Comparison of ENCODE assay signal across 26 mouse cellular contexts in the genomic region with DNA sequence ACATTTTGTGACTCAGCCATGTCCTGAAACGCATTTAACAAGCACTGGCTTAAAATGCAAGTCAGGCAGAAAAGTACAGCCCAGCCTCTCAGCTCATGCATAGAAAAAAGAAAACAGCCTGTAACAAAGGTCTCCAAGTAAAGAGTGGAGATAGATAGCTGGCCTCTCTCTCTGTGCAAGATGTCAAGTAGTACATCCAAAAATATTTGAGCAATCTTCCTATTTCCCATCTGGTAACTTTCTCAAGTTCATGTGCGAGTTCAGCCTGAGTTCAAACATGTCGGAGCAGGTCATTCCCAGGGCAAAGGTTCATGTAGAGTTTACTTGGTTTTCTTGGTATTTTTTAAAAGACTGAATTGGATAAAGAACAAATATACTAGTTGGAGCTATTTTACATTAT. TPM values are rescaled to one million over a fixed set of nuclear protein-coding genes. Genes with fewer than 3 reads are reported as not detected.
DNase-seq lines count a peak whose midpoint lies in the region; ATAC-seq and TF ChIP-seq lines count a peak whose summit lies in the region.
"Had no signal": no experiment of that assay in that cellular context is flagged by ENCODE, and none has a peak within 500 bp of the region (broad histone marks: within the 10 kb centered on the region; RNA-seq: fewer than 3 reads in every experiment).

No protein-coding gene starts in this region.

- H3K27ac ChIP-seq in intestine, embryonic 15.5 days = no peak overlapping the region
- no peak overlapping the region for H3K27ac ChIP-seq in intestine, postnatal 0 days (ENCODE audit: low read depth, low read length)
- no peak overlapping the region for H3K27ac ChIP-seq in limb, embryonic 13.5 days
- no peak overlapping the region for H3K27ac ChIP-seq in limb, embryonic 10.5 days
- peak overlapping the region; percentile 68; the same call in 1 of the 2 replicates for H3K27ac ChIP-seq in intestine, embryonic 16.5 days (ENCODE audit: low read length)
- H3K27ac ChIP-seq: embryonic facial prominence, embryonic 12.5 days; forebrain, embryonic 12.5 days; heart, embryonic 10.5 days; hindbrain, embryonic 12.5 days had no signal

- TF ChIP-seq CTCF in intestine, postnatal 0 days (IDR thresholded peaks at IDR 0.05; ENCODE audit: low read depth) = no peak

- H3K36me3 ChIP-seq in intestine, embryonic 15.5 days = no peaks in the 10 kb centered on the region
- no peaks in the 10 kb centered on the region for H3K36me3 ChIP-seq in intestine, postnatal 0 days (ENCODE audit: control insufficient read depth, insufficient read depth)
- no peaks in the 10 kb centered on the region for H3K36me3 ChIP-seq in limb, embryonic 13.5 days
- H3K36me3 ChIP-seq in limb, embryonic 10.5 days = no peaks in the 10 kb centered on the region
- no peaks in the 10 kb centered on the region for H3K36me3 ChIP-seq in intestine, embryonic 16.5 days (ENCODE audit: control insufficient read depth, insufficient read depth, low read length)
- H3K36me3 ChIP-seq: embryonic facial prominence, embryonic 12.5 days; forebrain, embryonic 12.5 days; heart, embryonic 10.5 days; hindbrain, embryonic 12.5 days had no signal

- H3K4me2 ChIP-seq in intestine, embryonic 15.5 days (replicated peaks) = no peak overlapping the region
- no peak overlapping the region for H3K4me2 ChIP-seq in intestine, postnatal 0 days (replicated peaks; ENCODE audit: low read depth)
- no peak overlapping the region for H3K4me2 ChIP-seq in limb, embryonic 13.5 days (replicated peaks)
- H3K4me2 ChIP-seq in intestine, embryonic 16.5 days (ENCODE audit: low read depth, low read length) = no peak overlapping the region
- H3K4me2 ChIP-seq: embryonic facial prominence, embryonic 12.5 days; forebrain, embryonic 12.5 days; hindbrain, embryonic 12.5 days had no signal

- DNase-seq in limb, embryonic 10.5 days (ENCODE audit: low spot score) = no peak
- peak; percentile 17 for DNase-seq in adipocyte (ENCODE audit: low spot score)
- no peak for DNase-seq in left cerebral cortex, postnatal 36 days (ENCODE audit: low spot score in 2 of 2)
- no peak for DNase-seq in urinary bladder, adult 2 months (ENCODE audit: low spot score)
- DNase-seq: adrenal gland, adult 8-10 months; cerebellum, adult 18-20 months; cerebellum, postnatal 14 days; gastrocnemius, postnatal 25 days; liver; midbrain, embryonic 14.5 days; spleen, adult 18-20 months had no signal

- H3K4me1 ChIP-seq in intestine, embryonic 15.5 days (replicated peaks) = no peaks in the 10 kb centered on the region
- H3K4me1 ChIP-seq in intestine, postnatal 0 days (replicated peaks; ENCODE audit: control insufficient read depth, insufficient read depth, low read length) = no peaks in the 10 kb centered on the region
- no peaks in the 10 kb centered on the region for H3K4me1 ChIP-seq in limb, embryonic 13.5 days
- H3K4me1 ChIP-seq in limb, embryonic 10.5 days = no peaks in the 10 kb centered on the region
- H3K4me1 ChIP-seq in intestine, embryonic 16.5 days (ENCODE audit: control insufficient read depth, insufficient read depth, low read length) = 0 out of 2 replicates have a peak, but pooled peaks cover 3% of the 10 kb centered on the region
- H3K4me1 ChIP-seq: embryonic facial prominence, embryonic 12.5 days; heart, embryonic 10.5 days; hindbrain, embryonic 12.5 days had no signal

- WGBS in intestine, embryonic 15.5 days = 58% methylated on average over 3 of the region's 3 CpGs
- WGBS in intestine, postnatal 0 days = 60% methylated on average over 3 of the region's 3 CpGs
- WGBS in limb, embryonic 13.5 days = 76% methylated on average over 3 of the region's 3 CpGs
- WGBS in limb, embryonic 10.5 days = 89% methylated on average over 3 of the region's 3 CpGs
- WGBS in intestine, embryonic 16.5 days = 60% methylated on average over 3 of the region's 3 CpGs

- no peaks in the 10 kb centered on the region for H3K9me3 ChIP-seq in intestine, embryonic 15.5 days
- H3K9me3 ChIP-seq in intestine, postnatal 0 days (ENCODE audit: control insufficient read depth) = no peaks in the 10 kb centered on the region
- peaks cover 3% of the 10 kb centered on the region; the same call in 1 of the 2 replicates for H3K9me3 ChIP-seq in limb, embryonic 13.5 days
- no peaks in the 10 kb centered on the region for H3K9me3 ChIP-seq in limb, embryonic 10.5 days (replicated peaks)
- no peaks in the 10 kb centered on the region for H3K9me3 ChIP-seq in intestine, embryonic 16.5 days (ENCODE audit: control insufficient read depth, low read length)
- H3K9me3 ChIP-seq: embryonic facial prominence, embryonic 12.5 days; forebrain, embryonic 12.5 days; heart, embryonic 10.5 days; hindbrain, embryonic 12.5 days had no signal

- H3K27me3 ChIP-seq in intestine, embryonic 15.5 days (replicated peaks) = no peaks in the 10 kb centered on the region
- H3K27me3 ChIP-seq in intestine, postnatal 0 days (replicated peaks; ENCODE audit: control insufficient read depth, insufficient read depth, low read length) = no peaks in the 10 kb centered on the region
- H3K27me3 ChIP-seq in limb, embryonic 13.5 days = no peaks in the 10 kb centered on the region
- H3K27me3 ChIP-seq in limb, embryonic 10.5 days (ENCODE audit: low read depth, poor library complexity, severe bottlenecking) = no peaks in the 10 kb centered on the region
- no peaks in the 10 kb centered on the region for H3K27me3 ChIP-seq in intestine, embryonic 16.5 days (replicated peaks; ENCODE audit: control insufficient read depth, insufficient read depth, low read length)
- H3K27me3 ChIP-seq: embryonic facial prominence, embryonic 12.5 days; forebrain, embryonic 12.5 days; hindbrain, embryonic 12.5 days had no signal

- peak; percentile 47 for ATAC-seq in intestine, embryonic 15.5 days
- ATAC-seq in intestine, postnatal 0 days = no peak
- peak; percentile 19; the same call in 1 of the 2 replicates for ATAC-seq in limb, embryonic 13.5 days (ENCODE audit: low FRiP score, low read depth)
- ATAC-seq in intestine, embryonic 16.5 days = peak; percentile 52

- no peak overlapping the region for H3K4me3 ChIP-seq in intestine, embryonic 15.5 days (replicated peaks)
- no peak overlapping the region for H3K4me3 ChIP-seq in intestine, postnatal 0 days (ENCODE audit: low read depth, low read length)
- no peak overlapping the region for H3K4me3 ChIP-seq in limb, embryonic 13.5 days
- H3K4me3 ChIP-seq in limb, embryonic 10.5 days = no peak overlapping the region
- no peak overlapping the region for H3K4me3 ChIP-seq in intestine, embryonic 16.5 days (ENCODE audit: low read length)
- H3K4me3 ChIP-seq: embryonic facial prominence, embryonic 12.5 days; erythroblast, embryonic 14.5 days; forebrain, embryonic 12.5 days; heart, embryonic 10.5 days; hindbrain, embryonic 12.5 days had no signal

- H3K9ac ChIP-seq in intestine, embryonic 15.5 days = no peak overlapping the region
- H3K9ac ChIP-seq in intestine, postnatal 0 days (ENCODE audit: low read depth, low read length) = no peak overlapping the region
- no peak overlapping the region for H3K9ac ChIP-seq in limb, embryonic 13.5 days
- H3K9ac ChIP-seq in intestine, embryonic 16.5 days (ENCODE audit: low read depth, low read length) = no peak overlapping the region
- H3K9ac ChIP-seq: embryonic facial prominence, embryonic 12.5 days; forebrain, embryonic 12.5 days; hindbrain, embryonic 12.5 days had no signal

- intact Hi-C loops in left cerebral cortex, postnatal 36 days (cut with DNase I) = no loop called here

RNA-seq across cellular contexts. Expression of gene Fgg, which starts 36.5 kb away (rescaled TPM):
- polyA plus RNA-seq in intestine, embryonic 15.5 days (2015; fragmentation: Nextera tagmentation; extraction: Ambion mirVana) = 6.4 and 10.7 TPM in 2 replicates
- polyA plus RNA-seq in intestine, postnatal 0 days (2015; fragmentation: Nextera tagmentation; extraction: Ambion mirVana) = 1.2 and 1.8 TPM in 2 replicates
- polyA plus RNA-seq in limb, embryonic 13.5 days (2015; fragmentation: Nextera tagmentation; extraction: Ambion mirVana) = 0.10 and 1.1 TPM in 2 replicates
- polyA plus RNA-seq in limb, embryonic 10.5 days (2016; fragmentation: Nextera tagmentation; extraction: Ambion mirVana) = 0.09 and 0.24 TPM in 2 replicates
- 5.9 and 14.1 TPM in 2 replicates for polyA plus RNA-seq in intestine, embryonic 16.5 days (2015; fragmentation: Nextera tagmentation; extraction: Ambion mirVana)
- total RNA-seq in left cerebral cortex, postnatal 36 days (2021) = not detected
- polyA plus RNA-seq in urinary bladder, adult 2 months (2012; rRNA removed) = 0.44 TPM in 1 of 2 replicates, not detected in the other
- total RNA-seq: gastrocnemius, postnatal 25 days; layer of hippocampus, adult 8-10 months; left cerebral cortex, postnatal 14 days; megakaryocyte-erythroid progenitor cell, adult 5-6 weeks; MEL had no signal
- polyA plus RNA-seq: C2C12; erythroblast, embryonic 14.5 days; forebrain, embryonic 12.5 days; hindbrain, embryonic 12.5 days; midbrain, embryonic 14.5 days had no signal

RNA-seq across cellular contexts. Expression of gene Fga, which starts 54.8 kb away (rescaled TPM):
- polyA plus RNA-seq in intestine, embryonic 15.5 days (2015; fragmentation: Nextera tagmentation; extraction: Ambion mirVana) = 8.1 and 13.6 TPM in 2 replicates
- polyA plus RNA-seq in intestine, postnatal 0 days (2015; fragmentation: Nextera tagmentation; extraction: Ambion mirVana) = 18.3 and 22.8 TPM in 2 replicates
- 0.09 and 1.0 TPM in 2 replicates for polyA plus RNA-seq in limb, embryonic 13.5 days (2015; fragmentation: Nextera tagmentation; extraction: Ambion mirVana)
- polyA plus RNA-seq in limb, embryonic 10.5 days (2016; fragmentation: Nextera tagmentation; extraction: Ambion mirVana) = not detected in 2 replicates
- polyA plus RNA-seq in intestine, embryonic 16.5 days (2015; fragmentation: Nextera tagmentation; extraction: Ambion mirVana) = 11.6 and 19.2 TPM in 2 replicates
- not detected for total RNA-seq in left cerebral cortex, postnatal 36 days (2021)
- 0.27 TPM in 1 of 2 replicates, not detected in the other for polyA plus RNA-seq in urinary bladder, adult 2 months (2012; rRNA removed)
- total RNA-seq: gastrocnemius, postnatal 25 days; layer of hippocampus, adult 8-10 months; left cerebral cortex, postnatal 14 days; megakaryocyte-erythroid progenitor cell, adult 5-6 weeks; MEL had no signal
- polyA plus RNA-seq: C2C12; forebrain, embryonic 12.5 days; hindbrain, embryonic 12.5 days; neural tube, embryonic 11.5 days had no signal
